Mouse (Mus musculus): ENCODE measurements around the gene Thnsl2. TPM values are rescaled to one million over a fixed set of nuclear protein-coding genes. Genes with fewer than 3 reads are reported as not detected.
A peak's percentile ranks its signal among the peaks of the same experiment; 100 is the strongest.

Thnsl2 gene
- total RNA-seq (2021): 1 to 10 TPM; 6.8 to 8.1 TPM

DNA sequence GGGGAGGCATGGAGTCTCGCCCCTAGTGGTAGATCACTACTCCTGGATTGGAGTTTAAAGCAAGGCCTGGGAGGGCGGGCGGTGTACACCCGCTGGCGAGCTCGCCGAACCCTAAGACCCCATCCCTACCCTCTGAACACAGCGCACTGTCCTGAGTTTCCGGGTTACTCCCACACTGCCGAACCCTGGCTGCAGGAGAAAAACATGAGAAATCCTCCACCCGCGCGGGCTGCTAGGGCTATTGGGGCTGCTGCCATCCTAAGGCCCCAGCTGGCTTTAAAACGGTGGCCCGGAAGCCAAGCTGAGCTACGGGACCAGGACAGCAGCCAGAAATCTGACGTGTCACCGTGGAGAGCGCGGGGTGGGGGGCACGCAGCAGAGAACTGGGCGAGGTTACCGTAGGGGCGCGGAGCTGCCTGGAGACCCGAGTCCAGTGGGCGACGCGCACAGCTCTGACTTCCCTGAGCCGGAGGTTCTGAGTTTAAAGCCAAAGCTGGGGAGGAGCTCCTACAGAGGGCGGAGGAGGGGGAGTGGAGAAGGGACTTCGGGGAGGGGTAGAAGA is at the start of gene Thnsl2:
Thnsl2 (minus strand) TSS at position 546 of the 562 bp plus-strand sequence.
- intact Hi-C loops (cut with DNase I): no loop called here

DNA sequence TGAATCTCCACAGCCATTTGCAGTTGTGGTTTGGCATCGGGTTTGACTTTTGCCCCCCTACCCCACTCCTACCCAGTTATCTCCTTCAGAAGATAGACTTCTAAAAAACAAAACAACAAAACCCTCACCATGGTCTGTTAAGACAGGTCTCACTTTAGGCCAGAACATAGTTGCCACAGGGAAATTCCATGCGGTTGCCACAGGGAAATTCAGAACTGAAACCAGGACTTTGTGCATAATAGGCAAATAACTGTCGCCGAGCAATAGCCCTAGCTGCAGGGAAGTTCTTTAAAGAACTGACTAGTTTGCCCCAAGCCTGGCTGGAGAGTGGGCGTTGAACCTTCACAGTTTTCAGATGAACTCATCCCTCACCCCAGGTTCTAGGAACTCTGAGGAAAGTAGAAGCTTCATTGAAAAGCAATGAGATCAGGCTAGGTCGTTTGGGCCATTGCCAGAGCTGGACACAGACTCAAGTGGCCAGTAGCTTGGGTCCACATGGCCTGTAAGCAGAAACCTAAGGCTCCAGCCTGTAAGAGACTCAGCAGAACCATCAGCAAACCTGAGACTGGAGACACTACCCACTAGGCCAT is 49.0 kb upstream of the Thnsl2 start:
- intact Hi-C loops (cut with DNase I): no loop called here
- no peak for DNase-seq

More for the DNA sequence above, at the start of gene Thnsl2:
- DNase-seq: peak; percentile 83 to 86

DNA sequence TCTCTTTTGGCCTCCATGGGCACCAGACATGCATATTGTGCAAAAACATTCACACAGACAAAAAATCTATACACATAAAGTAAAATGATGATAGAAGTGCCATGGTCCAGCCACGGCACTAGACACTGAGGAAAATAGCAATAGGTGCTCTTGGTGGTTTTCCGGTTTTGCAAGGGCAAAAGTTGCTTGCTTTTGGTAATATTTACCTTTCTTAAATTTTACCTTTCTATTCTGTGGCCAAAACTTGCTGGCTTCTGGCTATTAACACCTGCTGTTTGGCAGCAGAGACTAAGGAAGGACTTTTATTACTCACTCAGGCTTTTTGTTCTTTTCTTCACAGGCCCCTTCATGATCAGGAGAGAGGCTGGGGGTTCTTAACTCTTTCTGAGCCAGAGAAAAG is 46.3 kb upstream of the Thnsl2 start:
- no peak for DNase-seq
- intact Hi-C loops (cut with DNase I): no loop called here

DNA sequence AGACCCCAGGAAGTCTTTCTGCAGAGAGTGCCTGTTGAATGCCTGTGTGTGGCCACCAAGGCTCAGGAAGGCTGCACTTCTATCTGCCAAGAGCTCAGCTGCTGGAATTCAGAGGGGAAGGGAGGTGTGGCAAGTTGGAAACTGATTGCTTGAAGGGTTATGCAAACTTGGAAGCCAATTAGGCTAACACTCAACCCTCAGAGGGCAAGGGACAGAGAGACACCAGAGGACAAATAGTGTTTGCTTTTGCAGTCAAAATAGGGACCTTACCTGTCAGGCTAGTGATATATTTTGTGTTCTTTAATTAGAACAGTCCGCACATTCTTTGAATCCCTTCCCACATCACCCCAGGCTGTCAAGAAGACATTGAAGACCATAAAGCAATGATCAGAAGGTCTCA is 45.3 kb upstream of the Thnsl2 start:
- intact Hi-C loops (cut with DNase I): no loop called here
- DNase-seq: peak in 1 of 2 experiments; percentile 15

DNA sequence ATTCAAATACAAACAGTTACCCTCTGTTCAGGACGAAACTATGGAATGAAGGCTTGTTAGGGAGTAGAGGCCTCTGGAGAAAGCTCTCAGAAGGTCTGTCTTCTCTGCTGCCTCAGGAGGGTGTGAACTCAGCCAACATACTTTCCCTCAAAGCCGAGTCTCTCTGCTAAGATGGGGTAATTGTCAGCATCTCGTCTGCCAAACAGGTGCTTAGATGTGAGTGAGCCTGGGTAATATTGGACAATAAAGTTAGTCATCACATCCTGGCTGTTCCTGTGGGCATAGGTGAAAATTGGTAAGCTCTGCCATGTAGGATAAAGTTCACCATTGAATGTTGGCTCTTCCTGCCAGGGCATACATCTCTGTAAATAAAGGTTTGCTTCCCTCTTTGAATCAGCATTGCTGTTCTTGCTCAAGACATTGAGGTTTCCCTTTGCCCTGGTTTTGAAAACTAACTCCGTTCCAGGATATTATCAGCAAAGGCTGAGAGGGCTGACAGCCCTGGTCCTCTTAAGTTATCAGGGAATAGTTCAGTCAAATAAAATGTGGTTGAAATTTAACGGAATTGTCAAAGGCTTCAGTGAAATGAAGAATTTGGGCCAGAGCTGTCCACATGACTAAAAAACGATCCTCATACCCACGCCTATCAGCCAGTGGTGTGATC is 40.8 kb upstream of the Thnsl2 start:
- no peak for DNase-seq
- intact Hi-C loops (cut with DNase I): no loop called here

DNA sequence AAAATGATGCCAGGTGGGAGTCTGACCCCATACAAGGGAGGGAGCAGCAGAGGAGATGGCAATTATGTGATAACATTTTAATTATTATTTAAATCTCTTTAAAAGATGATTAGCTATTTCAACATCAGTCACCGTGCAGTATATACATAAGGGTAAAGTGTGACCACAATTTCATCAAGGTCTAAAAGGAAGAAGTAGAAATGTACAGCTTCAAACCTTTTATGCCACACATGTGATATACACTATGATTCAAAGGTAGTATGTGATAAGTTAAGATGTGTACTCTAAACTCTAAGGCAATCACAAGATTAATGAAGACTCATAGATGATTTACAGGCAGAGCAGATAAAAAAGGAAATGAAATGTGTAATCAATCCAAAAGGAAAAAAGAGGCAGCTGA is 36.4 kb upstream of the Thnsl2 start:
- intact Hi-C loops (cut with DNase I): no loop called here
- no peak for DNase-seq

DNA sequence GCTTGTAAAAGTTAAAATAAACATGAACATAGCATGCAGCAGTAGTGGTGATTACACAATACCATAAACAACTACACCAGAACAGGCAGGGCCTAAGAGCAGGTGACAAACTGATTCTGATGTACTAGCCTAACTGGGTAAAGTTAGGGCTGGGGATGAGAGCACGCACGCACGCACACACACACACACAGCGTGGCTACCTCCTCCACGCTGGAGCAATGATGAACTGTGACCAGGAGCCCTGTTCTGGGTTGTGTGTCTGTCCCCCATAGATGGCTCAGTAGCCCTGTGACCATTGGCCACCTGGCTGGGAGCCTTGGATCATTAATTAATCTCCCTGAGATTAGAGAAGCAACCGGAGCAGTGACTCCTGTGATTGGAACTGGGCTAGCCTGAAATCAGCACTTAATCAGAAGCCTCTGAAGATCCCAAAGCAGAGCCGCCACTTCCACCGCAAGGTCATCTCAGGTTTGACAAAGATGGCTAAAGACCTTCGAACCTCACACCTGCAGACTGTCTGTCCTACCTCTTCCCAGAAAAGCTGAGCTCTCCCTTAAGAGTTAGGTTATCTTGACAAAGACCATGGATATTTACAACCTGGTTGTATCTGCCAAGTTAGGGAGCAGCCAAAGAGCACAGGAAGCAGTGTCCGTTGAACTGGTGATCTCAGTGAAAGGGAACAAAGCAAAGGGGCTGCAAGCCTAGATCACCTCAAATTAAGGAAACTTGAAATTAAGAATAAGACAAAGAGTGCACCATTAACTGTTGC is 28.8 kb upstream of the Thnsl2 start:
- DNase-seq: no peak
- intact Hi-C loops (cut with DNase I): loop anchor here (5.0 kb wide), 1 partner anchor 629 kb away; no protein-coding TSS in a partner anchor

DNA sequence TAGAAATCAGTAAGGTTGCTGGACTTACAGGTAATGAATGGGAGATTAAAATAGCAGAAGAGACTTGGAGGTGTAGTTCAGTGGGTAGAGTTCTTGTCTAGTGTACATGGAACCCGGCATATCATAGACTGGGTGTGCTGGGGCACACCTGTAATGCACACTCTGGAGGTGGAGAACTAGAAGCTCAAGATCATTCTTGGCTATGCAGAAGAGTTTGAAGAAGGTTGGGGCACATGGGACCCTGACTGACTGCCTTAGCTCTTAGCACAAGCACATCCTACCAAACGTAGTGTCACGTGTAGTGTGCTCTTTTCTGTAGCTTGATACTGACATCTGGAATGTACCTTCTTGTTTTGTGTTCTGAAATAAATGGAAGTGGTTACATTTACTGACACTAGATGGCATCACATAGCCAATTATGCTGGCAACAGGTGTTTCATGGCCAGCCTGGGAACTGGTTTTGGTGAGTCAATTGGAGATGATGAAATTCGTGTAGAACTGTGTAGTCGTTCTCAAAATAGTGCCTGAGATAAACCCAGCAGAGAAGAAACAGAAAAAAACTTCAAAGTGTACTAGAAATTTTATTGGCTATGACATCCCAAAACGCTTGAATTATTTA is 22.4 kb upstream of the Thnsl2 start:
- intact Hi-C loops (cut with DNase I): loop anchor here (5.0 kb wide), 1 partner anchor 256 kb away; no protein-coding TSS in a partner anchor
- DNase-seq: peak; percentile 34 to 53

DNA sequence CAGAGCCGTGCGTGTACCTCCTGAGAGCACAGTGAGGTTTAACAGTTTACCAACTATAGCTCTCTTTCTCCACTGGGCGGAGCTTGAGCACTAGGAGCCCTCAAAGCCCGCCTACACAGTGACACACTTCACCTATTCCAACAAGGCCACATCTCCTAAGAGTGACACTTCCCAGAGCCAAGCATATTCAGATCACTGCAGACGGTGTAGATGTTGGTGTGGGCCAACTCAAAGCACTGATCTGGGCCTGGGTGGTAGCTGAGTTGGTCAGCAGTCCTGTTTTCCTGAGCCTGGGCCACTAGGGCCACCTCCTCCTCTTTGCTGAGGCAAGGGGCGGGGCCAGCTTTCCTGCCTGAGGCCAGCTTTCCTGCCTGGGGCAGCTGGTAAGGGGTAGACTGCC is 20.2 kb upstream of the Thnsl2 start:
- intact Hi-C loops (cut with DNase I): no loop called here
- DNase-seq: no peak

DNA sequence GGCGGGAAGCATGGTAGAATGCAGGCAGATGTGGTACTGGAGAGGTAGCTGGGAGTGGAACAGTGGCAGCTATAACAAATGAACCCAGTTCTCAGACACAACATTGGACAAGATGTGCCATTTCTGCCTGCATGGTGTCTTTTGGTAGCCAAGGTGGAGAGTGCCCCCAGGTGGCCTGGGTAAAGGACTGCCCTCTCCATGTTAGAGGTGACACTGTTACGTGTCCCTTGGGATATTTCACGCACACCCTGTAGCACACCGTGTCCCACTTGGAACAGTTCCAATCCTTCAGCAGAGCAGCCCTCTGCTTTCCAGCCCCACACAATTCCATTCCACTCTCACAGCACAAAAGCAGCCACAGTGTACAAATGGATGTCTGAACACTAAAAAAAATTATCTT is 18.0 kb upstream of the Thnsl2 start:
- intact Hi-C loops (cut with DNase I): no loop called here
- peak in 1 of 2 experiments; percentile 28 for DNase-seq

DNA sequence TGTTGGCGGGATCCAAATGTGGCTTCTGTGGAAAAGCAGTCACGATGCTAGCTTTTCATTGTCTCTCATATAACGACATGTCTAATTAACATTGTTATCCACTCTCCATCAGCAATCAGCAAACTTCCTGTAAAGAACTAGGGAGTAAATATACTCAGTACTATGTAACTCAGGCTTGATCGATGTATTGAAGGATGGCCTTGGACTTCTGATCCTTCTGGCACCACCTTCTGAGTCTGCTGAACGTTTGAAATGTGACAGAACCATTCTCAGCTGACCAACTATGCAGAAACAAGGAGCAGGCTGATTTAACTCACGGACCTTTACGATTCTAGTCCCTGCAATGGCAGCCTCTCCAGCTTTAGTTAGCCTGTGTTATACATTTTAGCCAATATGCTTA is 17.1 kb upstream of the Thnsl2 start:
- intact Hi-C loops (cut with DNase I): no loop called here

DNA sequence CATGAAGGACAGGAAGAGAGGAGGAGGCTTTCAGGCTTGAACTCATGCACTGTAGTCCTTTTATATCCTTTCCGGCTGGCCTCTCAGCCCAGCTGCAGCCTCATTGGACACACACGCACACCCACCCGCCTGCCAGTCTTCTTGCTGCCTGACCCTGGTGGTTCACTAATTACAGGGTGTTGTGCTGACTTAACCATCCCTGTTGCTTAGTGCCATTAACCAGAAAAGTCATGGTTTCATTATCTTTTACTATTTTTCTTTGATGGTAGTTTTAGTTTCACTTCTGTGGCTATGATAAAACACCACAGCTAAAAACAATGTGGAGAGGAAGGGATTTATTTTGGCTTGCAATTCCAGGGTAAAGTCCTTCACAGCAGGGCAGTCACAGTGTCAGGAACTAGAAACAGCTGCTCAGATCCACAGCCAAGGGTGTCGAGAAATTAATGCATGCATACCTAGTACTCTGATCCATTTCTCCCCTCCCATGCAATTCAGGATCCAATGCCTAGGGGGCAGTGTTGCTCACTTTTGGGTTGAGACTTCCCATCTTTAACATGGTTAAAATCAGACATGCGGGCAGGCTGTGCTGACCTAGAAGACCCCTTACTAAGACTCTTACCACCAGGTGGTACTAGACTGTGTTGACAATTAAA is 12.6 kb upstream of the Thnsl2 start:
- peak in 1 of 2 experiments; percentile 12 for DNase-seq
- intact Hi-C loops (cut with DNase I): no loop called here

More for the DNA sequence above, 17.1 kb upstream of the Thnsl2 start:
- DNase-seq: no peak

DNA sequence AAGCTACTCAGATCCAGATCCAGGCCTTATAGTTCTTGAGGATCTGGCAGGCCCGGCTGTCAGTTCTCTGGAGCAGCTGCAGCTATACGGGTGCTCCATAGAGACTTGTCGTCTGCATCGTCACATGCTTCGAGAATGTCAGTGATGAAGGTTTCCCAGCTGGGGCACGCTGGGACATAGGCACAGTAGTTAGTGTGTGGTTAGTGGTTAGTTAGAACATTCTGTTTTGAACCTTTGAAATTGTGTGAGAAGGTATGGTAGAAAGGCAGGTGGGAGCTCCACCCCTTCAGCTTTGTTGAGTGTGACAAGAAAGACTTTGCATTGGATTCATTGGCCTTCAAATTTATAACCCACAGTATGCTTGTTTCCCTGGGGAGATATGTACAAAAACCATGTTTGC is 10.6 kb upstream of the Thnsl2 start:
- intact Hi-C loops (cut with DNase I): no loop called here
- no peak for DNase-seq

DNA sequence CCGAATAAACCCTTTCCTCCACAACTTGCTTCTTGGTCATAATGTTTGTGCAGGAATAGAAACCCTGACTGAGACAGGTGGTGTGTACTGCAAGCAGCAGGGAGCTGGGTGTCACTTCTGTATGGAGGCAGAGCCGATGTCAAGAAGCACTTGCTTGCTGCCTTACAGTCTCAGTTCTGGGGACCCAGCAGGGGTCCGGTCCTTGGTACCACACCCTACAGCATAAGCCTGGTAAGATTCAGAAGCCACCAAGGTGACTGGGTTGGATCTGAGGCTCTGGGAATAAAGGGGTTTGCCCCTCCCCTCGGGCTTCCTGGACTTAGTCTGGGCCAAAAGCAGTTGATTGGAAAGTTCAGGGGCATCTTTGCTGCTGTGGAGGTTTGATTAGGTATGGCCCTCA is 9.2 kb upstream of the Thnsl2 start:
- intact Hi-C loops (cut with DNase I): no loop called here
- DNase-seq: no peak

DNA sequence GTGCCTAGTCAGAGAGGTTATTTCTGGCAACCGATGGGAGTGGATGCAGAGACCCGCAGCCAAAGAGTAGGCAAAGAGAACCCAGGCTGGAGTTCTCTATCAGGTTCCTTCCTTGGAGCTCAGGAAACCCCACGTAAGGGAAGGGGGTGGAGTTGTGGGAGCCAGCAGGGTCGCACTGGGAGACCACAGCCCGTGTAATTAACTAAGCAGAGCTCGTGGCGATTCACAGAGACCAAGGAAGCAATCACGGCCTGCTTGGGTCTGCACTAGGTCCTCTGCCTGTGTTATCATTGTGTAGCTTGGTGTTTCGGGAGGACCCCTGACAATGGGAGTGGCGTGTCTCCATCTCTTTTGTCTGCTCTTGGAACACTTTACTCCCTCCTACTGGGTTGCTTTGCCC is 6.9 kb upstream of the Thnsl2 start:
- intact Hi-C loops (cut with DNase I): no loop called here
- DNase-seq: no peak

DNA sequence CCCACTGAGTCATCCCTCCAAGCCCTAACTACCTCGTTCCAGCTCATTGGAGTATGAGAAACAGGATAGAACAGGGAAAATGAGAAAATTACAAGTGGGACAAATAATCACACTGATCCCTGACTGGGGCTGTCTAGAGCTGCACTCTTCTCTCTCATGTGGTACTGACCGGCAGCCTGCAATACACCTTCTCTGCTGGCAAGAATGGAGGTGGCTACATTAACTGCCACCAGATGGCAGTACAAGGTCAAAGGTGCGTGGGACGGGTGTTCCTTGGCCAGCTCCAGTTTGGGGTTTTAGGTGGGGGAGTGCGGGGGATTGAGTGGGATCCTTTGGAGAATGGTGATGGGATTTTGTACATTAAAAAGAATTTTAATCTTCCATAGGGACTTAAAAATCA is 5.3 kb upstream of the Thnsl2 start:
- peak; percentile 61 to 79 for DNase-seq
- intact Hi-C loops (cut with DNase I): loop anchor here (5.0 kb wide), 2 partner anchors 248 to 653 kb away; no protein-coding TSS in a partner anchor

DNA sequence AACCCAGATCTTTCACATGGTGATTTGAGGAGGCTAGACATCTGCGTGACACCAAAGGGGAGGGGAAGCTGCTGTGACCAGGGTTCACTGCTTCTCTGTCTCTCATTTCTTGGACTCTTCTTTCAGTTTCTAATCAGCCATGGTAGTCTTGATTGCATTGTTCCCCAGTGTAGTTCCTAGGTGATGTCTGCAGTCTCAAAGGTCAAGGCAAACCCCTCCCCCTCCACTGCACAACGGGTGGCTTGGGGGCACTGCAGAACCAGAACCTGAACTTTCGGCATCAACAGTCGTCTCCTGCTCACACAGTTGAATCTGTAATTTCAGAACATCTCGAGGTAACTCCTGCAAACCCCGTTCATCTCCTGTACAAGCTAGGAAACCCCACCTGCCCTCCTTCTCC is 4.1 kb upstream of the Thnsl2 start:
- no peak for DNase-seq
- intact Hi-C loops (cut with DNase I): loop anchor here (5.0 kb wide), 2 partner anchors 249 to 654 kb away; no protein-coding TSS in a partner anchor

DNA sequence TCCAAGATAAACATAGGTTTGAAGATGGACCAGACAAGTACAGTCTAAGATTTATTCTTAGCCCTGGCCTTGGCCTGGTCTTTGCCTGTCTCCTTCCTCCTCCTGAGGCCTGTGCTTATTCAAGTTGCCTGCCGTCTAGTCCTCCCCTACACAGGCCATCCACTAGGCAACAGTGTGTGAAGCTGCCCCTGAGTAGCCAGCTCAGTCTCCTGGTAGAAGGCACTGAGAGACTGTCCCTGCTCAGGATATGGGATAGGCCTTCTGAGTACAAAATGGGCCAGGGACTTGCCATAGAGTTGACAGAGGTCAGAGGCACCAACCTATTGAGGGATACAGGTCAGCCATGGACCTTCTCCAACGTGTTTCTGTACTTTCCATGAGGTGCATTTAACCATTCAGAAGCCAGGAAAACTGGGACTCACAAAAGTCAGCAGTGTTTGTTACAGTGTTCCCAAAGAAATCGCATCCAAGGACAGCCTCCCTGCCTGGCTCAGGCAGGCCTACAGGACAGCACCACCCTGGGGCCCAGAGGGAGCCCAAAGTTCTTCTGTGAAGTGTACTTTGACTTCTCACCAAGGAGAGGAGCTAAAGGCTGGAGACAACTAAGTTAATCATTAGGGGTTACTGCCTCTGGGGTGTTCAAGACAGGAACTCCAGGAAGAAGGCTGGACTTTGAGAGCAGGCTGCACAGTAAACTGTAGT is 1.2 kb upstream of the Thnsl2 start:
- no peak for DNase-seq
- intact Hi-C loops (cut with DNase I): loop anchor here (5.0 kb wide), 2 partner anchors 252 to 657 kb away; no protein-coding TSS in a partner anchor

DNA sequence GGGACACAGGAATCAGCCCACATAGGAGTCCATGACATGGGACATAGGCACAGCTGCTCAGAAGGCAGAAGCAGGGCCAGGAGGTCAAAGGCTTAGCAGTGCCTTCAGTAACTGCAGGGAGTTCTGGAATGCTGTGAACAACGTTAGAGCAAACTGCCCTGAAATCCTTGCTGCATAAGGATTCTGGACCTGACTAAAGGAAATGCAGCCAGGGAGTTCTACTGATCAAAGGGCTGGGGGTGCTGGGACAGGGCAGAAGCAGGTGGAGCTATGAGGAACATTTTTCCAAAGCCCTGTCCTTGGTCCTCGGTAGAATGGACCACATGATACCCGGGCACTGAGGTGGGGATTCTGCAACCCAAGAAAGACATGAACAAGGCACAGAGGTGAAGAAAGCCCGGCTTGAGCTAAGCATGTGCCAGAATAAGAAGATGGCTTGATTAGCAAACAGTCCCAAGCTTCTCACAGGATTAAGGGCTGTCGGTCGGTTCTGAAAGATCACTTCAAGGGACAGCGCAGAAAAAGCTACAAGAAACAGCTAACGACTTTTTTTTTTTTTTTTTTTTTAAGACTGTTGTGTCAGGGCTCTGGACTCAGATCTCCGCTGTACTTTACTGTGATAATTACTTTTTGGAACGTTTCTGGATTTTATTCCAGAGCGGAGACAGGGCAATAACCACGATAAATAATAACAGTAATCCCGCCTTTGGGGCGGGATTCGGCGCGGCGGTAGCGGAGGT is 915 bp downstream of the Thnsl2 start:
- DNase-seq: peak in 1 of 2 experiments; percentile 39
- intact Hi-C loops (cut with DNase I): no loop called here
